Mouse (Mus musculus): ENCODE results near the gene 6030468B19Rik. TPM values are rescaled to one million over a fixed set of nuclear protein-coding genes. Genes with fewer than 3 reads are reported as not detected.

Gene 6030468B19Rik
- polyA plus RNA-seq, 1 experiment from 2014 or later = not detected

GRCm38 (mm10) chr11:117792281-117792888, 5.1 kb upstream of the 6030468B19Rik start:
- whole genome bisulfite sequencing = 13% methylated on average over 22 of the region's 22 CpGs
- Histone ChIP-seq H3K36me3 (ENCODE audit: control insufficient read depth, insufficient read depth, low read length) (no peaks in the 10 kb centered on the region), H3K4me2 (ENCODE audit: low read length) (no peak overlapping the region), H3K27ac (ENCODE audit: low read depth, low read length) (no peak overlapping the region), H3K27me3 (replicated peaks; ENCODE audit: control insufficient read depth, insufficient read depth, low read length) (peaks cover 10% of the 10 kb centered on the region; the same call in 1 of the 2 replicates), H3K9me3 (ENCODE audit: control insufficient read depth, low read length) (no peaks in the 10 kb centered on the region), H3K4me1 (ENCODE audit: control insufficient read depth, insufficient read depth, low read depth, low read length) (no peaks in the 10 kb centered on the region), H3K4me3 (ENCODE audit: low read length) (no peak overlapping the region), H3K9ac (ENCODE audit: low read depth, low read length) (no peak overlapping the region)
- ATAC-seq = no peak

DNA sequence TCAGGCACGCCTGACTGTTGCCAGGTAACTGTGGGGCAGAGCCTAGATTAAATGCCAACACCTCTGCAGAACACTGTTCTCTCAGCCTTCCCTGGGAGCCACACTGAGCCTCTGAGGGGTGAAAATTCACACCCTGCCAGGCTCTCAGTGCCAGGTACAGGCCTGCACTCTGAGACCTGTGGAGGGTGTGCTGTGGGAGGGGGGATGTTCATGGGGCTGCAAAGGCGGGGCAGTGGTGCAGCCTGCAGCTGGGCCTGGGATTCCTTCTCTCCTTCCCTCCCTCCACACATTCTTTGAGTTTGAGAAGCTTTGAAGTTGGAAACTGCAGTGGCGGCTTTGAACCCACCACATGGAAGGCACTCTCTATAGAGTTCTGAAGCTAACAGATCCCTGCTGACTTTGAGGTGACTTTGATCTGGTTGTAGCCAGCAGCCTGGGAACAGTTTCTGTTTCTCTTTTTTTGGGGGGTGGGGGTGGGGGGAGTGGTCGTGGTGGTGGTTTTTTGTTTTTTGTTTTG, 3.4 kb upstream of the 6030468B19Rik start:
- H3K4me2 ChIP-seq (ENCODE audit: low read length) = no peak overlapping the region

GRCm38 (mm10) chr11:117796954-117797353, 506 bp upstream of the 6030468B19Rik start:
- 36% methylated on average over 5 of the region's 5 CpGs for WGBS
- Histone ChIP-seq H3K27me3 (replicated peaks; ENCODE audit: control insufficient read depth, insufficient read depth, low read length) (peaks cover under 1% of the 10 kb centered on the region; the same call in 1 of the 2 replicates), H3K4me2 (ENCODE audit: low read length) (no peak overlapping the region), H3K4me1 (ENCODE audit: control insufficient read depth, insufficient read depth, low read depth, low read length) (no peaks in the 10 kb centered on the region), H3K36me3 (ENCODE audit: control insufficient read depth, insufficient read depth, low read length) (no peaks in the 10 kb centered on the region), H3K4me3 (ENCODE audit: low read length) (no peak overlapping the region), H3K27ac (ENCODE audit: low read depth, low read length) (no peak overlapping the region), H3K9me3 (ENCODE audit: control insufficient read depth, low read length) (no peaks in the 10 kb centered on the region), H3K9ac (ENCODE audit: low read depth, low read length) (no peak overlapping the region)
- no peak for ATAC-seq

More for the DNA sequence above, 3.4 kb upstream of the 6030468B19Rik start:
- Histone ChIP-seq H3K9me3 (ENCODE audit: control insufficient read depth, low read length) (no peaks in the 10 kb centered on the region), H3K27me3 (replicated peaks; ENCODE audit: control insufficient read depth, insufficient read depth, low read length) (peaks cover 10% of the 10 kb centered on the region; the same call in 1 of the 2 replicates), H3K9ac (ENCODE audit: low read depth, low read length) (no peak overlapping the region), H3K36me3 (ENCODE audit: control insufficient read depth, insufficient read depth, low read length) (no peaks in the 10 kb centered on the region), H3K4me3 (ENCODE audit: low read length) (no peak overlapping the region), H3K4me1 (ENCODE audit: control insufficient read depth, insufficient read depth, low read depth, low read length) (no peaks in the 10 kb centered on the region), H3K27ac (ENCODE audit: low read depth, low read length) (no peak overlapping the region)
- WGBS = 56% methylated on average over 4 of the region's 4 CpGs
- no peak for ATAC-seq

DNA sequence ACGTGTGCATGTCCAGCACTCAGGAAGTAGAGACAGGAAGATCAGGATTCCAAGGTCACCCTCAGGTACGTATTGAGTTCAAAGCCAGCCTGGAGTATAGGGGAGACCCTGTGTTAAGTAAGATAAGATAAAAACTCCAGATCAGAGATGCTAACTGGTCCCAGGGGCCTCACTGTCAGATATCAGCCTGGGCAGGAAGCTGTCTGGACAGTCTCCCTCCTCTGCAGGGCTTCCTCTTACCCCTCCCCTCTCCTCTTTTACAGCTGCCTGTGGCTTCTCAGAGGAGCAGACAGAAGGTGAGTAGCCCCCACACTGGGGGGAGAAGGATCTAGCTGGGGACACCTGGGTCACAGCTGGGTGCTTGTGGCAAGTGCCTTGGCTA, 691 bp downstream of the 6030468B19Rik start:
- Histone ChIP-seq H3K9ac (ENCODE audit: low read depth, low read length) (no peak overlapping the region), H3K27me3 (replicated peaks; ENCODE audit: control insufficient read depth, insufficient read depth, low read length) (no peaks in the 10 kb centered on the region), H3K27ac (ENCODE audit: low read depth, low read length) (no peak overlapping the region), H3K9me3 (ENCODE audit: control insufficient read depth, low read length) (no peaks in the 10 kb centered on the region), H3K4me3 (ENCODE audit: low read length) (no peak overlapping the region), H3K36me3 (ENCODE audit: control insufficient read depth, insufficient read depth, low read length) (no peaks in the 10 kb centered on the region), H3K4me1 (ENCODE audit: control insufficient read depth, insufficient read depth, low read depth, low read length) (no peaks in the 10 kb centered on the region), H3K4me2 (ENCODE audit: low read length) (no peak overlapping the region)
- WGBS = 46% methylated on average over 2 of the region's 2 CpGs
- ATAC-seq = no peak

- no peaks in the 10 kb centered on the region for H3K36me3 ChIP-seq (ENCODE audit: control insufficient read depth, insufficient read depth, low read length)
- no peak overlapping the region for H3K4me3 ChIP-seq (ENCODE audit: low read length)
- H3K27ac ChIP-seq (ENCODE audit: low read depth, low read length) = no peak overlapping the region
- no peak for ATAC-seq
- no peaks in the 10 kb centered on the region for H3K4me1 ChIP-seq (ENCODE audit: control insufficient read depth, insufficient read depth, low read depth, low read length)
- no peaks in the 10 kb centered on the region for H3K9me3 ChIP-seq (ENCODE audit: control insufficient read depth, low read length)
- H3K27me3 ChIP-seq (replicated peaks; ENCODE audit: control insufficient read depth, insufficient read depth, low read length) = no peaks in the 10 kb centered on the region
- 75% methylated on average over 5 of the region's 5 CpGs for WGBS
- H3K9ac ChIP-seq (ENCODE audit: low read depth, low read length) = no peak overlapping the region
- H3K4me2 ChIP-seq (ENCODE audit: low read length) = no peak overlapping the region
These were observed 1.7 kb downstream of the 6030468B19Rik start for GRCm38 (mm10) chr11:117799174-117799573.

- WGBS = 81% methylated on average over 7 of the region's 7 CpGs
- no peaks in the 10 kb centered on the region for H3K9me3 ChIP-seq (ENCODE audit: control insufficient read depth, low read length)
- no peak for ATAC-seq
These were observed 2.6 kb downstream of the 6030468B19Rik start for GRCm38 (mm10) chr11:117800038-117800437.

DNA sequence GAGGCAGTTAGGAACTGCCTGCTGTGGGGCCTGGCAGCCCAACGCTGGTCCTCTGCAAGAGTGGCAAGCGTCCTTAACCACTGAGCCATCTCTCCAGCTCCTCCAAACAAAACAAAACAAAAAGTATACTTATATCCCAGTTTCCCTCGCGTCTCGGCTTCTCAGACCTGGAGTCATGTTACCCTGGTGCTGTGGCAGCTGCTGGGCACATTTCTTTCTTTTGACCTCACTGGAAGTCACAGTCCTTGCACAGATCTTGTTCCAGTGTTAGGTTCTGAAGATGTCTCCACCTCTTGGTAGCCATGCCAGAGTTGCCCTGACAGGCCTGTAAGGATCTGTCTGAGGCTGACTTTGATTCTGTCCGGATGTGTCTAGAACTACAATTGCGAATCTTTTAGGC, 4.2 kb downstream of the 6030468B19Rik start:
- Histone ChIP-seq H3K4me1 (ENCODE audit: control insufficient read depth, insufficient read depth, low read depth, low read length) (no peaks in the 10 kb centered on the region), H3K27ac (ENCODE audit: low read depth, low read length) (no peak overlapping the region), H3K27me3 (replicated peaks; ENCODE audit: control insufficient read depth, insufficient read depth, low read length) (no peaks in the 10 kb centered on the region), H3K36me3 (ENCODE audit: control insufficient read depth, insufficient read depth, low read length) (no peaks in the 10 kb centered on the region), H3K9me3 (ENCODE audit: control insufficient read depth, low read length) (no peaks in the 10 kb centered on the region), H3K9ac (ENCODE audit: low read depth, low read length) (no peak overlapping the region), H3K4me2 (ENCODE audit: low read length) (no peak overlapping the region), H3K4me3 (ENCODE audit: low read length) (no peak overlapping the region)
- 79% methylated on average over 7 of the region's 7 CpGs for WGBS
- no peak for ATAC-seq

More at GRCm38 (mm10) chr11:117800038-117800437, 2.6 kb downstream of the 6030468B19Rik start:
- Histone ChIP-seq H3K9ac (ENCODE audit: low read depth, low read length) (no peak overlapping the region), H3K4me2 (ENCODE audit: low read length) (no peak overlapping the region), H3K4me3 (ENCODE audit: low read length) (no peak overlapping the region), H3K36me3 (ENCODE audit: control insufficient read depth, insufficient read depth, low read length) (no peaks in the 10 kb centered on the region), H3K27me3 (replicated peaks; ENCODE audit: control insufficient read depth, insufficient read depth, low read length) (no peaks in the 10 kb centered on the region), H3K4me1 (ENCODE audit: control insufficient read depth, insufficient read depth, low read depth, low read length) (no peaks in the 10 kb centered on the region), H3K27ac (ENCODE audit: low read depth, low read length) (no peak overlapping the region)

DNA sequence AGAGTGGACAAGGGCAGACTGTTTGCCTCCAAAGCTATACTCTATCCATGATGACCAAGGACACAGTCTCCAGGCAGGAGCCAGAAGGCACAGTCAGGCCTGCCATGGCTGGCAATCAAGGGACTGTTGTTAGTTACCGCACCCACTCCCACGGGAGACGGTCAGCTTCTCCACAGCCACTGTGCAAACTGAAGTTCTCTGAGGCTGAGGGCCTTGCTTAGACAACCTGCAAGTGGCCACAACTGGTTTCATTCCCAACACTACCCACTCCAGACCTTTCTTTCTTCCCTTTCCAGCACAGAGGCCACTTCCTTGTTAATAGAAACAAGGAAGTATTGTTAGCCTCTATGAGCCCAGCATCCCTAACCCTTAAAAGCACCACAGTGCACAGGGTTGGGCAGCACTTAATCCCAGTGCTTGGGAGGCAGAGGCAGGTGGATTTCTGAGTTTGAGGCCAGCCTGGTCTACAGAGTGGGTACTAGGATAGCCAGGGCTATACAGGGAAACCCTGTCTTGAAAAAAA, 5.8 kb downstream of the 6030468B19Rik start:
- H3K27me3 ChIP-seq (replicated peaks; ENCODE audit: control insufficient read depth, insufficient read depth, low read length) = no peaks in the 10 kb centered on the region
- no peak overlapping the region for H3K27ac ChIP-seq (ENCODE audit: low read depth, low read length)
- WGBS = 90% methylated on average over 3 of the region's 3 CpGs
- H3K36me3 ChIP-seq (ENCODE audit: control insufficient read depth, insufficient read depth, low read length) = no peaks in the 10 kb centered on the region
- H3K4me1 ChIP-seq (ENCODE audit: control insufficient read depth, insufficient read depth, low read depth, low read length) = no peaks in the 10 kb centered on the region
- H3K9me3 ChIP-seq (ENCODE audit: control insufficient read depth, low read length) = no peaks in the 10 kb centered on the region
- no peak overlapping the region for H3K9ac ChIP-seq (ENCODE audit: low read depth, low read length)
- H3K4me3 ChIP-seq (ENCODE audit: low read length) = no peak overlapping the region
- ATAC-seq = no peak
- H3K4me2 ChIP-seq (ENCODE audit: low read length) = no peak overlapping the region

- WGBS = 89% methylated on average over 6 of the region's 6 CpGs
- H3K9me3 ChIP-seq (ENCODE audit: control insufficient read depth, low read length) = no peaks in the 10 kb centered on the region
- no peak for ATAC-seq
- no peak overlapping the region for H3K9ac ChIP-seq (ENCODE audit: low read depth, low read length)
- no peaks in the 10 kb centered on the region for H3K36me3 ChIP-seq (ENCODE audit: control insufficient read depth, insufficient read depth, low read length)
- H3K4me1 ChIP-seq (ENCODE audit: control insufficient read depth, insufficient read depth, low read depth, low read length) = peaks cover 12% of the 10 kb centered on the region
- H3K4me2 ChIP-seq (ENCODE audit: low read length) = no peak overlapping the region
- H3K4me3 ChIP-seq (ENCODE audit: low read length) = no peak overlapping the region
- no peak overlapping the region for H3K27ac ChIP-seq (ENCODE audit: low read depth, low read length)
- H3K27me3 ChIP-seq (replicated peaks; ENCODE audit: control insufficient read depth, insufficient read depth, low read length) = peaks cover 16% of the 10 kb centered on the region
These were observed 9.3 kb downstream of the 6030468B19Rik start for GRCm38 (mm10) chr11:117806781-117807180.
